Mouse (Mus musculus): Measurements from ENCODE around the gene Atp8a2. TPM values are rescaled to one million over a fixed set of nuclear protein-coding genes. Genes with fewer than 3 reads are reported as not detected.
"Not testable (repeated sequence)": the region's sequence is repeated elsewhere in the genome, so short reads cannot be mapped to it uniquely, and the experiment has no call there.

The Atp8a2 gene
- total RNA-seq, 2 experiments from 2014 or later: 3.4 to 5.6 TPM

DNA sequence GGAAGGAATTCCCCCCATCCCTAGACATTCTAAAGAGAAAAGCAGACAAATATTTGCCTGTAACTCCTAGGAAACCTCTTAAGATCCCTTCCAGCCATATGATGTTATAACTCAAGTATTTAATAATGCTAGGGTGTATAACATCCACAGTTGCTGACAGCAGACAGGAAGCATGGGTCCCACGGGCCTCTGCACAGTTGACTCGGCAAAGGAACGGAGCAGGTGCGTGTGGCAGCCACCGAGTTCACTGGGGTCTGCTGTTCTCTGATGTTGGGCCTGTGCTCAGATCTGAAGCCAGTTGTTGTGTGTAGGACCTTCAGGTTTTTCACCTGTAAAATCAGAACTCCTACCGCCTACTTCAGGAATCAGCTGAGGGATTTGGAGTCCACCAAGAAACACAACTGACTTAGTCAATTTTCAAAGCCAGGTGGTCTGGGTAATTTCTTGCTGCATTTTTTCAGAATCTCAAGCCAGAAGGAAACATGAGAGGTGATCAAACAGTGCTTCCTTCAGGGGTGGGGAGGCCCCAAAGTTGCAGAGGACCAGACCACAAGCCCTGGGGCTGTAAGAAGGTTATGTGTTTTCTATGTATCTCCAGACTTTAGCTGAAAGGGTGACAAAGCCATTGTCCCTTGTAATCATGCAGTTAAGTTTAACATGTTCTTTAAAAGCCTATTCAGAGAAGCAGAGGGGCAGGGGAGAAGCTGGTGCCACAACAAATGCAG lies 338.3 kb downstream of the Atp8a2 start:
- DNase-seq (ENCODE audit: low spot score in 2 of 2): no peak

DNA sequence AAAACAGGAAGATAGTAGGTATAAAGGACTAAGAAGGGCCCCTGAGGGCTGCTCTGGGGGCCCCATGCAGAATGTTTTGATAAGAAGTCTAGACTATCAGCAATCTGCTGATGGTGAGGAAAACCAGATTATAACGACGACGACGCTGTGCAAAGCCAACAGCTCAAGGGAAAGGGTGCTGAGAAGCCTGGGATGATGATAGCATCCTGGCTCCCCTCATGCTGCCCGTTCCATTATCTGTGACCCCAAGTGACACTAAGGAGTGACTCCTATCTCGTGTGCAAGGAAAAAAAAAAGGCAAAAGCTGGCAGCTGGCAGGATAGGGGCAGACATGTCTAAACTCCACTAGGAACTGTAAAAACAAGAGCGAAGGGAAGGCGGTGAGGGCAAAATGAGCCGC lies 343.8 kb downstream of the Atp8a2 start:
- no peak for DNase-seq (ENCODE audit: low spot score in 2 of 2)

DNA sequence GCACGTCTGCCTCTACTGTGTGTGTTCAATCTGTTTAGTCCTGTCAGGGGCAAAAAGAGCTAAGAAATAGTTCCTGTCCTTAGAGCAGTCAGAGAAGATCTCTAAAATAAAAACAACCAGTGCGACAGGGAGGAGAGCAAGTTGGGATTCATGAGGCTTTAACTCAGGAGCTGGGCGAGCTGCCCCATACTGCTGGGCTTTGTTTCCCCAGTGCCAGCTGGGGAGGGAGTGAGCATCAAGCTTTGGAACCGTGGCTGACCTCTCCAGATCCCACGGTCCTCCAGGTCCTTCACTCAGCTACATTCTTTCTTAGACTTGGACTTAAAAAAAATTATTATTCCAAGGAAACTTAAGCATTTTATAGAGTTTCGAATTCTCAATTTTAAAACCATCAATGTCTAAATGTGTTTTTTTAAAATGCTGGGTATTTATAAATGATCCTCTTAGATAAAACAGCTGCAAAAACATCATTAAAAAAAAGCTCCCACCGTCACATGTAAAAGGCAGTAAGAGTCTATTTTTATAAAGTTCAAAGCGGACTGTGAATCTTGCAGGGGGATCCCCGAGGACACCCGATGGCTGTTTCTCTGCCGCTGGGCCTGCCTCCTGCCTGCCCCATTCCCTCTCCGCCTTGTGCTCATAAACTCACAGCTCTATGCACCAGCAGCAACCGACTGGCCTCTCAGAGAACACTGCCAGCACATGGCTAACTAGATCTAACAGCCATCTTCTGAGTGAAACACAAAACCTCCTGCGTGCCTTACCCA lies 350.2 kb downstream of the Atp8a2 start:
- no peak for DNase-seq (ENCODE audit: low spot score in 2 of 2)

DNA sequence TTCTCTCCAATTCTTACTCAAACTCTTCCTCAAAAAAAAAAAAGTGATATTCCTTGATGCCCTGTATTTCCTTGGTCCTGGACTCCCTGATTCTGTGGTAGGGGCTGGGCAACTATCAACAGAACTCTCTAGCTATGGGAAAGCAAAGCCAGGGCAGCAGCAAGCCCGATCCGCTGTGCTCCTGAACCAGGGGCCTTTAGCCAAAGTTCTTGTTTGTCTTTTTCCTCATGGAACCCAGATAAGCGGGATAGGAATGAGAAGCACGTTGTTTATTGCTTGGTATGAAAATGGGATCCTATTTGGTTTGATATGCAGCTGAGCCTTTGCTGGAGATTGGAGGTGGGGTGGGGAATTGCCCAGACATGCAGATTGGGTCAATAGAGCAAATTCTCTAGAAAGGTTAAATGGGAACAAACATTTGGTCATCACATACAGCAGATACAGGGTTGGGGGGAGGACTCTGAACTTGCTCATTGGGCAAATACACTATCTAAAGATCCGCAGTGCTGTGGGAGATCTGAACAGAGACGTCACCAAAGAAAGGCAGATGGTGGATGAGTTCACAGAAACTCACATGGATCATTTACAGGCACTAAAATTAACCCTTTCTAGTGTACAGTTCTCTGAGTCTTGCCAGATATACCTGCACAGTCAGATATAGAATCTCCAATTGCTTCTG lies 353.6 kb downstream of the Atp8a2 start:
- DNase-seq (ENCODE audit: low spot score in 2 of 2): no peak

DNA sequence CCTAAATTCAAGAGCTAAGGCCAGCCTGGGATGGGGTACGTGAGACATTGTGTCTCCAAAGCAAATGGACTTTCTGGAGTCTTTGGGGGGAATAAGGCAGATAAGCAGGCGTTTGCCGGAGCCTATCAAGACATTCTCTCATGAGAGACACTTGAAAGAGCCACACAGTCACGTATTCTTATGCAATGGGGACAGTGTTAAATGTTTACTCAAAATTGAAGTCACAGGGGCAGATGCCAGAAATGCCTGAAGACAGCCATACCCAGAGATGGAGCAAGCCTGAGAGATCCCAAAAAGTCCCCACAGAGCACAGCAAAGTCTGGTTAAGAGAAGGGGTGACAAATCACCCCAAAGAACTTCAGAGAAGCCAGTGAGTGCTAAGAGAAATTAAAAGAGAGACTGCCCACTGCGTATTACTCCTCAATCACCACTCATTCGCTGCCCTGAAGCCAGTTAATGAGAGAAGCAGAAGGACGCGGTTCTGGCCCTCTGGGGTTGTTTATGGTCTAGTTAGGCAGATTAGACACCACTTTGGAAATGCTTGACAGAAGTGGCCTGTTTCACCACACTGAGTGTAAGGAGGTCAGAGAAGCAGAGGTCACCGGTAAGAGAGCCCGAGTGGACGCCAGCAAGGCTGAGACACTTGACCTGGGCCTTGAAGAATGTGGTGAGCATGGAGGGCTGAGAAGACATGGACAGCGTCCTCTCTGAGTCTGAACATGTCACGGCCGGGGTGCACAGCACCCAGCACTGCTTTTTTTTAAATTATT lies 356.8 kb downstream of the Atp8a2 start:
- no peak for DNase-seq (ENCODE audit: low spot score in 2 of 2)

DNA sequence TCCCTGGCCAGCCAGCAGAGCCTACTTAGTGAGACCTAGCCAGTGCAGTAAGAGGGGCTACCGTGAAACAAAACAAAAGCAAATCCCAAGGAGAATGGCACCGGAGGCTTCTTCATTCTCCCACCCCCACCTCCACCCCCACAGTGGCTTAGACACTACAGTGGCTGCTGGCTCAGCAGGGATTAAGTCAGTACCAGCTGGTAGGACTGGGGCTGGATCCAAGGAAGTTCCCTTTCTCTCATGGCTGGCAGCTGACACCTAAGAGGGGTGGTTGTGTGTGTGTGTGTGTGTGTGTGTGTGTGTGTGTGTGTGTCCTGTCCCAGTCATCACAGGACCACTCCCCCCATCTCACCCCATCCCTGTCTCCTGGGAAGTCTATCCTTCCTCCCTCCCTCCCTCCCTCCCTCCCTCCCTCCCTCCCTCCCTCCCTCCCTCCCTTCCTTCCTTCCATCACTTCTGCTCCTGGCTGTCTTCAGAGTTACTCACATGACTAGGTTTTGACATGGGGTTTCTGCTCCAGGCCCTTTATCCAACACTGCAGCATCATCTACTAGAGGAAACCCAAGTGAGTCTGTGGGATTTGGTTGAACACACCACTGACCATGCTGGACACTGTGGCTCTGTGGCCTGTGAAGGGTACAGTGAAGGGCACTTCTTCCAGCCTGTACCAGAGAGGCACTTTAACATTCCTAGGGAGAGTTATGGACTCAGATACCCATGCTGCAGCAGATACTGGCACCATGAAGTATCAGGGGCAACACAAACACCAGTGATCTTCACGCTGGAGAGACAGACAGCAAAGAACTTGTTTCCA lies 358.3 kb downstream of the Atp8a2 start:
- DNase-seq (ENCODE audit: low spot score in 2 of 2): not testable (repeated sequence)

DNA sequence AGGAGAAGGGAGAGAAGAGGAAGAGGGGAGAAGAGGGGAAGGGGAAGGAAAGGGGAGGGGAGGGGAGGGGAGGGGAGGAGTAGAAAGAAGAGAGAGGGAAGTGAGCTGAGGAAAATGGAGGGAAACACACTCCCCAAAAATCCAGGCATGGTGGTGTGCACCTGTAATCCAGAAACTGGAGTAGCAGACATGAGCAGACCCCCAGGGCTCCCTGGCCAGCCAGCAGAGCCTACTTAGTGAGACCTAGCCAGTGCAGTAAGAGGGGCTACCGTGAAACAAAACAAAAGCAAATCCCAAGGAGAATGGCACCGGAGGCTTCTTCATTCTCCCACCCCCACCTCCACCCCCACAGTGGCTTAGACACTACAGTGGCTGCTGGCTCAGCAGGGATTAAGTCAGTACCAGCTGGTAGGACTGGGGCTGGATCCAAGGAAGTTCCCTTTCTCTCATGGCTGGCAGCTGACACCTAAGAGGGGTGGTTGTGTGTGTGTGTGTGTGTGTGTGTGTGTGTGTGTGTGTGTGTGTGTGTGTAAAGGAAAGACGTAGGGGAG lies 359.2 kb downstream of the Atp8a2 start:
- not testable (repeated sequence) for DNase-seq (ENCODE audit: low spot score in 2 of 2)

DNA sequence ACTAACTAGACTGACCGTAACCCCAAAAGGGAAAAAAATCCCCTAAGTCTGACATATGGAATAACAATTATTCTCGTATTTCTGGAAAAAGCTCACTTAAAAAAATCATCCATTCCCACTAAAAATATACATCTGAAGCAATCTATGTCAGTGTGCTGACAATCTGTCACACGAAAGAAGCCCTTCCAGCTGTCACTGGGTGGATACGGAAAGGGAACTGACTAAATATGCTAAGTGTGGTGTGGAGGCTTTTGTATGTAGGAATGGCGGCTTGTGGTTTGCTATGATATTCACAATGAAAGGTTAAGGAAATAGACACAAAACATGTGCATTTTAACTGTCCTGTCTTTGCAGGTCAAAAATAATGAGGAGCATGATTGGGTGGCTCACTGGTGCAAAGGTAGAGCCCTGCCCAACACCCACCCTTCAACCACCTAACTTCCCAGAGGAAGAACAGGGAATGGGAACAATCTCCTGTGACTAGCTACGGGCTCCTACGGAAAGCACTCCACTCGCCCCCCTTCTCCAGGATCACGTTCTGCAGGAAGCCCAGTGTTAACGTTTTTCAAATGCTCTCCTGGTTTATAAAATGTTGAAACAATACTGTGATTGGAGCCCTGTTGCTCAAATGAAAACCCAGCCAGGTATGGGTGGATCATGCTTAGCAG lies 360.0 kb downstream of the Atp8a2 start:
- no peak for DNase-seq (ENCODE audit: low spot score in 2 of 2)

DNA sequence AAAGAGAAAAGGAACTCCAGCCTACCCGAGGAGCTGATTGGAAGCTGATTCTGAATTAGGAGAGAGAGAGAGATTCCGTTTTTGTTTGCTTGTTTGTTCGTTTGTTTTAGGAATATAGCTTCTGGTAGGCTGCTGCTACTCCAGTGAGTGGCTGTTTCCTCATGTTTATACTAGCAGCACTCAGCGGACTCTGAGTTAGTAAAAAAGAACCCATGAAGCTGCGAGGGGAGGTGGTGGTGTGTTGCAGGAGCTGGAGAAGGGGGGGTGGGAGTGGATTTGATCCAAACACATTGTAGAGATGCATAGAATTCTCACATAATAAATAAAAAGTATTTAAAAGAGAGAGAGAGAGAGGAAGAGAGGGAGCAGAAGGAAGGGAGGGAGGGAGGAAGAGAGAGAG lies 367.4 kb downstream of the Atp8a2 start:
- DNase-seq (ENCODE audit: low spot score in 2 of 2): no peak

DNA sequence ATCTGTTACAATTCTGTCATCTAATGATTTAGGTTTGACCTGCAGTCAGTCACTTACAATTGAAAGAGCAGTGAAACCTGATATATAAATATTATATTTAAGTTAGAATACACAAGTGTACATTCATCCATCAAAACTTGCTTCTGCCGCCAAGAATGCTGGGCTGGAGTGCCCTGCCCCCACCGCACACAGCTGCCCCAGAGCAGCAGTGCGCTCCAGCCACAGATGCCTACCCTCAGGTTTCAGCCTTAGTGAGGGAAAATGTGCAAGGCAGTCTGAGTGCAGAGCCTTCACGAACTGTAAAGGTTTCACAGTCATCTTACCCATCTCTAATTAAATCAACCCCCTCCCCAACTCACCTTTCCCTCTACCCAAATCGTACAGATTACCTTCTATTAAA lies 369.6 kb downstream of the Atp8a2 start:
- DNase-seq (ENCODE audit: low spot score in 2 of 2): no peak

DNA sequence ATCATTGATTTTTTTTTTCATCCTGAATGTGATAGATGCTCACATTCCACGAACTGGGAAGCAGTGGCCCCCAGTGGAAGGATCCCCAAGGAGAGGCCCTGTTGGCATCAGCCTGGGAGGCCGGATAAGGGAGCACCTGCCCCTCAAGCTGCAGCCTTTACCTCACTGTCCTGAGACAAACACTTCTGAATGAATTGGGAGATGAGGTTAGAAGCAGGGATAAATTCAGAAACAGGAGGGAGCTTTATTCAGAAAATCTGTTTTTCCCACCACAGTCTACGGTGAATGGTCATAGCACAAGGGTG lies 376.9 kb downstream of the Atp8a2 start:
- DNase-seq (ENCODE audit: low spot score in 2 of 2): no peak

DNA sequence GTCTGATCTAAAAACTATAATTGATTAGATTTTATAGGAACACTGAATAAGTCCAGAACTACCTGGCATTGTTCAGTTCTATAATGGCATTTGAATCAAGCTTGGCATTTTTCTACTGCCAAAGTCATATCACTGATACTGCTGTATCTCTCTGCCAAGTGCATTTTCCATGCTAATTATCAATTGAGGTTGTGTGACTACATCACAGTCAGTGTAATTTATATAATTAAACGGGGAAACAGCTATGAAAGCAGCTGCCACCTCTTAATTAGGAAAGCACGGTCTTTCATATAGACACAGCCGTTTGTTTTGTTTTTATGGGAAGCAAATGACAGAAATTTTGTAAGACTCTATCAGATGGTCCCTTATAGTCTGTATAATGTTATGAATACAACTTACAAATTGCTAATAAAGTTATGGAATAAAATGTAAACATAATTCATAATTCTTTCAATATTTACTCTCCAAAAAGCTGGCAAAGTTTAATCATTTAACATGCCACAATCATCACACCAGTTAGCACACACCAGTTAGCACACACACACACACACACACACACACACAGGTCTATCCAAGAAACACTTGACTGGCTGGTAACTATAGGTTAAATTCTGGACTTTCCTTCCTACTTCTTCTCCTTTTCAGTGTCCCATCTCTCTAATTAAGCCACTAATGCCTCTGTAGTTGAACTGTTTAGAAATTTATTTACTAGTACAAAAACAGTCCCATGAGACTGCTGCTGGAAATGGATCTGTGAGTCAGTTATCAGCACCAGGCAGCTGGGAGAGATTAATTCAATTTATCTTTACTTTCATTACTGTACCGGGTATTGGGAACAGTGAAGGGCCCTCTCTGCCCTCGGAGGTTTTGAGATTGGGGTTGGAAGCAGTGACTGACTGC lies 377.5 kb downstream of the Atp8a2 start:
- no peak for DNase-seq (ENCODE audit: low spot score in 2 of 2)

DNA sequence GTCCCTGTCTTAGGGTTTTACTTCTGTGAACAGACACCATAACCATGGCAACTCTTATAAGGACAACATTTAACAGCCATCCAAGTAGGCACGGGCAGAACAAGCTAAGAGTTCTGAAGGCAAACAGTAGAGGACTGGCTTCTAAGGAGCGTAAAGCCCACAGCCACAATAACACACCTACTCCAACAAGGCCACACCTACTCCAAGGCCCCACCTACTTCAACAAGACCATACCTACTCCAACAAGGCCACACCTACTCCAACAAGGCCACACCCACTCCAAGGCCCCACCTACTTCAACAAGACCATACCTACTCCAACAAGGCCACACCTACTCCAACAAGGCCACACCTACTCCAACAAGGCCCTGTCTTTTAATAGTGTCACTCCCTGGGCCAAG lies 386.7 kb downstream of the Atp8a2 start:
- not testable (repeated sequence) for DNase-seq (ENCODE audit: low spot score in 2 of 2)

DNA sequence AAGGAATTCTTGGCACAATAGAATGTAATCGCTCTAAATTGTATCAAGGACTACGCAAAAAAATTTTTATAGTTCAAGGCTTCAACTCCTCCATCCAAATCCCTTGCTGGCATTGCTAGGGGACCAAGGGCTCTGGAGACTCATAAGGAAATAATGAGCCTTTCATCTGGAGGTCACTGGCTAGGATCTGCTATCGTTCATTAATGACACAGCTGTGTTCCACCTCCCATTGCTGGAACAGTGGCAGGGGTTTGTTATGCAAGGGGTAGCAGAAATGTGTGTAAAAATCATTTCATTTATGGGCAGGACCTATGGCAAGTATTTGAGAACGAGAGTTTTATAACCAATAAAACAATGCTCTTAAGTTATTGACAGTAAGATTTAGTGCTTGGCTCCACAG lies 387.2 kb downstream of the Atp8a2 start:
- DNase-seq (ENCODE audit: low spot score in 2 of 2): no peak

DNA sequence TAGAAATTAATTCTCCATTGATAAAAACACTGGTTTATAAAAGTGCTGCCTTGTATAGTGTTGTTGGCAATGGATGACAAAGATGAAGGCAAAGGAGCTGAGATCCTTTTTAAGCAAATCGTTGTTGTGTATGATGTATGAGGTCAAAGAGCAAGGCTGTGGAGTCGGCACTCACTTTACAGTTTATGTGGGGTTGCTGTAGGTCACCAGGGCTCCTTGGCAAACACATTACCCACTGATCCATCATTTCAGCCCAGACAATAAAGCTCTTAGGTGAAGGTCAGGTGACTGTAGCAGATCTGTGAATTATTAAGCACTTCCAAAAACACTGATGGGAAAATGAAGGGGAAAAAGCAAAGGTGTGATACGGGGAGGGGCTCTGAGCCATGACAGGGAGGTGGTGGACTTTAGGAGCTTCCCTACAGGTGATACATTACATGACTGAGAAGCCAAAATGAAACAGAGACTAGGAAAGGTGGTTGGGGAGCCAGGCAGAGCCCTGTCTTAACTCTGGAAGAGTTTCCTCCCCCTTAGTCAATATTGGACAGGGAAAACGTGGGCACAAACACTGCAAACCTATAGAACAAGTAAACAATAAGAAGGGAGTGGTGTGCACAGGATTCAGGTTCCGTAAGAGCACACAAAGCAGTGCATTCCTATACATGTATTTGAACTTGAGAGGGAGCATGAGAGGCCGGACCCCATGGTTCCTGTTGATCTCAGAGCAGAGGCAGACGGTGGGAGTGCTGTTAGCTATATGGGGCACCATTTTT lies 389.3 kb downstream of the Atp8a2 start:
- no peak for DNase-seq (ENCODE audit: low spot score in 2 of 2)

DNA sequence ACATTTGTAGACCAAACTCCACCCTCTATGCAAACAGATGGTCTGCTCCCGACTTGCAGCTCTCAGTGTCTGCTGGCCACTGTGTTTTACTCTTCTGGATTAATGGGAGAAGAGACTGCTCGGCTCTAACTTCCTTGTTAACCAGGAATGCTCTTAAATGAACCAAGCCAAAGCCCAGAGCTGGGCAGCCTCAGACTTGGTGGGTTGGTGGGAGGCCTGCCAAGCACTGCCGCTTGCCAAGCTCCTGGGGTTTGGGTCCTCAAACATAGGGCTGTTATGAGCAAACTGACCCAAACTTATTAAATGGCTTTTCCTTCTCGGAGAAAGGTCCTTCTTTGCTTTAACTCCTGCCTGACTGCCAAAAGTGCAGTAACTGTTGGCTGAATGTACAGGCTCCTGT lies 390.1 kb downstream of the Atp8a2 start:
- no peak for DNase-seq (ENCODE audit: low spot score in 2 of 2)

DNA sequence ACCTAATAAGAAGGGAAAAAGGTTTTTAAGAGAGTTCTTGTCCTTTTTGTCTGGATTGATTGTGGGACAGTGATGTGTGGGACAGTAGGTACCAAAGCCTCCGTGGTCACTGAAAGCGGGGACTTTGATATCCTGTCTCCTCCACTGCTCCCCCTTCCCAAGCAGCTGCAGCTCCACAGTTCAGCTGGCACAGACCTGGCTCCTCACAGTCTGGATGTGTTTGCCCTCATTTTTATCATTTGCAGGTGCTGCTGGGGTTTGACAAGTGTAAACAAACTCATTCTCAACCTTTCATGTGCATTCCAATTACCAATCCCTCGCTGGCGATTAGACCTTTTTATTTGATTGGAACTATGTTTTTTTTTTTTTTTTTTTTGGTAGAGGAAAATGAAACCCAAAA lies 390.8 kb downstream of the Atp8a2 start:
- DNase-seq (ENCODE audit: low spot score in 2 of 2): no peak

DNA sequence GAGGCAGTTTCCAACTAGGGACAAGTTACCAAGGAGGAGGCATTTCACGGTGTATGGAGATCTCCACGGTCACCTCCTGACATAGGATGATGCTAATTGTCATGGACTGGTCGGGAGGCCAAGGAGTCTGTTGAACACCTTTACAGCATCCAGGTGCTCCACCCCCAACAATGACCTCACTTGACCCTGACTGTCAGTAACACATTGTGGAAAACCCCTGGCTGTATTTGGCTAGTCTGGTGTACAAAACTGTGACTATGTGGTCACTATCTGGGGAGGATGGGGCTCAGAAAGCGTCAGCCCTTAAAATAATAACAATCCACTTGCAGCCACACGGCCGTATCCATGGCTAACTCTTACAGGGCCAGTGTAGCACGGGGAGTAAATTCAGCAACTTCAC lies 391.3 kb downstream of the Atp8a2 start:
- no peak for DNase-seq (ENCODE audit: low spot score in 2 of 2)

Data from adrenal gland, postnatal 4 days (tissue).